Mouse (Mus musculus): Measurements from ENCODE around the gene Ryr2.

DNA sequence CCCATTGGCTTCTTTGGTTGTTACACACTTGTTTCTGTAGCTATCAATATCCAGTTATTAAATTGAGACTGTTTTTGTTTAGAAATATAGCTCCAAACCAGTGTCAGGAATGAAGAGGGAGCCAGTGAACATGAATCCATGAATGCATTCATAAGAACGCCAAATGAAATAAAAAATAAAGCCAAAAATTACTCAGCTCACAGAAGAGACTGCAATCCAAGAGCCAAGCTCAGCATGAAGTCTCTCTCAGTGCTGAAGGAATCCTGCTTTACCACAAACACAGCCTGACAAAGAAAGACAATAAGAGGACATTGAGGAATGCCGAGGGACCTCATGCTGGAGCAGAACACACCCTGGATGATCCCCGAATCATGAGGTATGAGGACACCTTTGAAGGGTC lies 154.8 kb downstream of the Ryr2 start:
- no peak for TF ChIP-seq MYOG (IDR thresholded peaks at IDR 0.05; ENCODE audit: control insufficient read depth, extremely low read depth, insufficient read length)
- no peak for TF ChIP-seq CTCF (IDR thresholded peaks at IDR 0.05; ENCODE audit: control insufficient read depth, insufficient read depth, insufficient read length)
- no peak for TF ChIP-seq USF1 (IDR thresholded peaks at IDR 0.05; ENCODE audit: low read depth)
- TF ChIP-seq CEBPB (IDR thresholded peaks at IDR 0.05; ENCODE audit: low read depth): no peak
- no peak for TF ChIP-seq MYOD1 (IDR thresholded peaks at IDR 0.05; ENCODE audit: control insufficient read depth, insufficient read length, low read depth)
- no peak for TF ChIP-seq MAX (IDR thresholded peaks at IDR 0.05)
